Mouse (Mus musculus) heart, postnatal 14 days (tissue): ENCODE data around the gene Bcorl1. TPM values are rescaled to one million over a fixed set of nuclear protein-coding genes. Genes with fewer than 3 reads are reported as not detected.
A peak's percentile ranks its signal among the peaks of the same experiment; 100 is the strongest.

Experiments
- DNase-seq, 2 experiments: peaks; one replicate each; pipeline ENCODE4 v3.0.0; 2021 to 2022
- intact Hi-C: fragments of 180-260 bp; cut with DNase I; formaldehyde crosslinking; loops from one replicate; pipeline ENCODE4 v1.15.1; 2025
- long read RNA-seq, 2 experiments: library from polyadenylated mRNA; stranded (forward); transcript quantifications; one replicate each; pipeline ENCODE4 v2.0.0; 2021
- total RNA-seq, 2 experiments: library from RNA; stranded (reverse); gene quantifications; 2 replicates each; pipeline ENCODE4 v1.2.3; 2021

Gene Bcorl1
- total RNA-seq = 1 to 10 TPM; 8.2 to 8.8 TPM
- long read RNA-seq, experiment 1, partial matches to known transcripts = 2 of 4 reads
- long read RNA-seq, experiment 1, other reads (novel, unspliced or antisense) = 2 of 4 reads
- long read RNA-seq, experiment 2 = 0 reads

- intact Hi-C loops = loop anchor here (2.0 to 5.0 kb wide), 2 partner anchors 26 to 54 kb away; no protein-coding TSS in a partner anchor
- peak; percentile 43 to 54 for DNase-seq
These were observed at the start of gene Bcorl1 for GRCm38 (mm10) chrX:48341141-48341540. TSS of gene Bcorl1 (plus strand) at chrX:48341358.

DNA sequence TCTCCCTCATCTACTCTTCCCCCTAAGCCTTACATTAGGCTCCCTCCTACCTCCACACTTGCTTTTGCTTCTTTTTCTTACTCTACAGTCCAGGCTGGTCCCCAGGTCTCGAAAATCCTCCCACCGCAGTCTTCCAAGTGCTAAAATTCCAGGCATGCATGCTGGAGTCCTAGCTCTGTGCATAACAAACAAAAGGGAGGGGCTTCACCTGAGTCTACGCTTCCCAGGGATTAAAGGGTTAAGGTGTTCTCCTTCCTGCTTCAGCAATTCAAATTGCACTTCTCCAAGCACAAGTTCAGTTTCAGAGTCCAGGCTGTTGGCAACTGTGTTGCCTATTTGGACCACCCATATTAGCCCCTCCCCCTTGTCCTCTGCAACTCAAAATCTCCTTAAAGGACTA, 49.7 kb upstream of the Bcorl1 start:
- DNase-seq = no peak
- intact Hi-C loops = no loop called here

DNA sequence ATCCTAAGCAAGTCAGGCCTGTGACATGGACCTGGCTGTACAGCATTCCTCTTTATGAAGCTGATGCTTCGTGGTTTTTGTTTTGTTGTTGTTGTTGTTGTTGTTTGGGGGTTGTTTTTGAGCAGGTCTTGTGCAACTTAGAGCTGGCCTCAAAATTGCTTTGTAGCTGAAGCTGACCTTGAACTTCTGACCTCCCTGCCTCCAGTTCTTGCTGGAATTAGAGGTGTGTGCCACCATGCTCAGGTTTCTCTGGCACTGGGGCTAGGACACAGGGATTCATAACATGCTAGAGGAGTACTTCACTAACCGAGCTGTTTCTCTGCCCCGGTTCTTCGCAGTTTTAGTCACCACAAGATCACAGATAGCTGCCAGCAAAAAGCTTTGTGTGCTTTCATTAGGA, 35.8 kb upstream of the Bcorl1 start:
- DNase-seq = no peak
- intact Hi-C loops = no loop called here

- peak in 1 of 2 experiments; percentile 10 for DNase-seq
- intact Hi-C loops = no loop called here
These were observed 30.2 kb upstream of the Bcorl1 start for GRCm38 (mm10) chrX:48310706-48311517.

DNA sequence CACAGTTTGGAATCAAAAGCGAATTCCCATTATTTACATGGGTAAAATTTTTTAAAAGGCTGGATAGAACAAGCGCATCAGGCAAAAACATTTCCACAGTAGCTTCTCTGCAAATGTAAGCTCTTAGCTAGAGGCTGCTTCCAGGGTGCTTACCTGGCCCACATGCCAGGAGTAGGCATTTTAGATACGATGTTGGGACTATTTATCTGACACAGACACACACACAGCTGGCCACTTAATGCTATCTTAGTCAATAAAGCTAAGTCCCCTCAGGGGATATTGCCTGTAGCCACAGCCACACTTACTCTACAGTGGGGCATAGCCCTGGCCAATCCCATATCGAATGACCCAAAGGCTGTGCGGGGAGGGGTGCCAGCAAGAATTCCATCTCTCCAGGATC, 29.4 kb upstream of the Bcorl1 start:
- intact Hi-C loops = no loop called here
- no peak for DNase-seq

- DNase-seq = peak; percentile 82 to 83
- intact Hi-C loops = loop anchor here (2.0 kb wide), 1 partner anchor 26 kb away; the partner anchor contains the start of gene Bcorl1
These were observed 26.6 kb upstream of the Bcorl1 start for GRCm38 (mm10) chrX:48314530-48315079.

DNA sequence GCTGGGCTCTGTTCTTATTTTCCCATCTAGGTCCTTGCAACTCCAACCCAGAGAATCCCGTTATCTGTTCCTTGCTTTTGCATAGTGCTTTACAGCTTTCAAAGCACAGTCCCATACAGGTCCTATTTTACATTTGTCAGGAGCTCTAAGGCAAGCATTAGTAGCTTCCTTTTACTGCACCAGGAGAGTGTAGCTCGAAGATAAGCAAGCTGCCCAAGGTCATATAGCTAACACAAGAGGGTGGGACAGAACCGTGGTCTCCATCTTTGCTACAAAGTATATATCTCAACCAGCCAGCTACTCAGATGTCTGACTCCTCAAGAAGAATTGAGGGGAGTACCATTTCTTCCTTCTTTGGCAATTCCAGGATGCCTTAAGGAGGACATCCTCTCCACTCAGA, 23.7 kb upstream of the Bcorl1 start:
- intact Hi-C loops = no loop called here
- no peak for DNase-seq

DNA sequence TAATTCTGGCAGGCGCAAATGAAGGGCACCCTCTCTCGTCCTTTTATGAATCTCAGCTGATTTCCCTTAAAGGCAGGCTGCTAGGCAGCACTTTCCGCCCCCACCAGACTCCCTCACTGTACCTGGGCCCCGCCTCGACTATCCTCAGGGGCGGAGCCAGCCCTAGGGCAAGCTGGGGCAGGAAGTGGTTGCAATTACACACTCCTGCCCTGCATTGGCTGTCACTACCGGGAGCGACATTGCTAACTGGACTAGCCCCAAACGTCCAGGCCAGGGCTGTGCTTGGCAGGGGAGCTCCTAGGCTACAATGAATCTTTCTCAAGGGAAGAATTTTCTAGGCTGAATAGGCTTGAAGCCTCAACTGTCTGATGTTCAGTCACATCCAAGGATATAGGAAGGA, 23.0 kb upstream of the Bcorl1 start:
- no peak for DNase-seq

DNA sequence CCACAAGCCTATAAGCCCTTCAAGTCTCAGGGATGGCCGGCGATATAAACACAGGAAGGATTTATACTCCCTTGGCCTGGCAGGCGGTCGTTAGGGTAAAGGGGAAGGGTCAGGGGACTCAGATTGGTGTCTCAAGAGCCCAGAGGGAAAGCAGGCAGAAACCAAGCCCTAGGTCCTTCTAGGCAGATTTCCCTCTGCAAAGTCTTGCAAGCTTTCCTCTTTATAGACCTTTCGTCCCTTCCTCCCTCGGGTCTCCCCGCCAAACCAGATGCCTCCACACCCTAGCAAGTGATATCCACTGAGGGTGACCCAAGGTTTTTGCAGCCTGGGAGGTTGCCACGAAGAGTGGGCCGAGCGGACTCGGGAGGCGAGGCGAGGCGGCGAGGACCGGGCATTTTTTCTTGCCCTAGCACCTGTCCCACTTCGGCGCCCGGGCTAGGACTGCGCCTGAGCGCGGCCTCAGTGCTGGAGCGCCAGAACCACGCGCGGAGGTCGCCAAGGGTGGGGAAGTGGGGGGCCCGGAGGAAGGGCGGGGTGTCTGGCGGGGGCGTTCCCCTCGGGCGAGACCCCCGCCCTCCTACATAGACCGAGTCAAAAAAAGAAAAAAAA, 613 bp upstream of the Bcorl1 start:
- intact Hi-C loops = loop anchor here (2.0 to 5.0 kb wide), 2 partner anchors 26 to 53 kb away; no protein-coding TSS in a partner anchor
- peak; percentile 6 to 22 for DNase-seq

More for the DNA sequence above, 23.0 kb upstream of the Bcorl1 start:
- intact Hi-C loops = no loop called here

- intact Hi-C loops = loop anchor here (2.0 to 5.0 kb wide), 2 partner anchors 27 to 54 kb away; no protein-coding TSS in a partner anchor
These were observed 533 bp downstream of the Bcorl1 start for GRCm38 (mm10) chrX:48341621-48342161.

GRCm38 (mm10) chrX:48342731-48343130, 1.6 kb downstream of the Bcorl1 start:
- peak; percentile 4 to 7 for DNase-seq
- intact Hi-C loops = loop anchor here (5.0 kb wide), 1 partner anchor 55 kb away; no protein-coding TSS in a partner anchor

More at GRCm38 (mm10) chrX:48341621-48342161, 533 bp downstream of the Bcorl1 start:
- peak; percentile 61 to 71 for DNase-seq

- DNase-seq = peak; percentile 82 to 86
- intact Hi-C loops = loop anchor here (5.0 kb wide), 1 partner anchor 56 kb away; no protein-coding TSS in a partner anchor
These were observed 2.3 kb downstream of the Bcorl1 start for GRCm38 (mm10) chrX:48343461-48343952.

DNA sequence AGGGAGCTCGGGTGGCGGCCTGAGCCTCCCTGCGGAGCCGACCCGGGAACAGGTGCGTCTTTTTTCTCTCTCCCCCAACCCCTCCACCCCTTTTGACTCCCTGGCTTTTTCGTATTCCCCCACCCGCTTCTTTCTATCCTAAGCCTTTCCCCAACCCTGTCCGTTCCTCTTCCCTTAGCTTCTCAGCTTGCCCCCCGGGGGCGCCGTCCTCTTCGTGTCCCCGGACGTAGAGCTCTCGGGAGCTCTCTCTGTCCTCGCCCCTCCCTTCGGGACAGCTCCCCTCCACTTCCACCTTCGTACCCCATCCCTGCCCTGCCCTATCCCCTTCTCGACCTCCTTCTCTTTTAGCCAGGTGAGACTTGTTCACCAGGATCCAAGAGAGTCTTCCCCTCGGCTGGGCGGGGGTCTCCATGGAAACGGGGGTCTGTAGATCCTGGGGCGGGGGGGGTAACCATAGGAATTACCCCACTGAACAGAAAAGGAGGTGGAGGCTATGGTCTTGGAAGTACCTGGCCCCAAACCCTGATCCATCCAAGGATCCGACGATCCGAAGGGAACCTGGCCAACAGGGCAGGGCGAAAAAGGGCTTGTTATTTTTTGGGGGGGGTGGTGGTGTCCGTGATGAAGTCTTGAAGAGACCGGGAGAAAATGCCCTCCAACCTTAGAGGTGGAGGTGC, 2.9 kb downstream of the Bcorl1 start:
- intact Hi-C loops = loop anchor here (5.0 kb wide), 1 partner anchor 57 kb away; no protein-coding TSS in a partner anchor

DNA sequence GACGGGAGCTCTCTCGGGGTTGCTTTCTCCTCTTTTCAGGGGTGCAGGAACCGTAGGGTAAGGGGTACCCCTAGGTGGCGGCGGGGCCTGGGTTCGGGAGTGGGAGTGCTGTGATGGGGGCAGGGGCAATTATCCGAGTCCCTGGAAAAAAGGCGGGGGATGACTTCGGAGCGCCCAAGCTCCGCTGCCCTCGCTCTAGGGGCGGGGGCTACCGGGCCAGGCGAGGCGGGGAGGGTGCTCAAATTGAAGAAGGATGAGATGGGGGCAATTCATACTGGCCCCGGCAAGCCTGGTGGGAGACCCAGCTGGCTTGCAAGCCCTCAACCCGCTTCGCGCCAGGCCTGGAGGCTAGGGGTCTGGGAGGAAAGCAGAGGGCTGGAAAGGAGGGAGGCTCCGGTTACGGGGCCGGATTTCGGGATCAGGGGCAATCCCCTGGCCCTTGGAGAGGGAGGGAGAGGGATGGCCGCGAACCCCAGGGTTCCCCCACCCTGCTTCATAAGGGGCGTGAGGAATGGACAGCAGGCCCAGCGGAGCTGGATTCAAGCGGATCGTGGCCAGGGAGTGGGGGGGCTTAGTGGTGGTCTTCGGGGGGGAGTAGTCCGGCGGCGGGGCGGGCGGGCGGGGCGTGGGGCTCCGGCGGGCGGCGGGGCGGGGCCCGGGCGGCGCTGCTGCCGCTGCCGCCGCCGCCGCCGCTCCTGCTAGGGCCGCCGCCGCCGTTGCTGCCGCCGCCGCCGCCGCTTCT, 3.7 kb downstream of the Bcorl1 start:
- intact Hi-C loops = loop anchor here (5.0 kb wide), 2 partner anchors 58 to 72 kb away; no protein-coding TSS in a partner anchor
- DNase-seq = peak; percentile 18 to 31

More for the DNA sequence above, 2.9 kb downstream of the Bcorl1 start:
- no peak for DNase-seq

GRCm38 (mm10) chrX:48345385-48345932, 4.3 kb downstream of the Bcorl1 start:
- intact Hi-C loops = loop anchor here (5.0 kb wide), 1 partner anchor 72 kb away; no protein-coding TSS in a partner anchor
- DNase-seq = peak in 1 of 2 experiments; percentile 25

- intact Hi-C loops = no loop called here
These were observed 14.2 kb downstream of the Bcorl1 start for GRCm38 (mm10) chrX:48355346-48355745.

DNA sequence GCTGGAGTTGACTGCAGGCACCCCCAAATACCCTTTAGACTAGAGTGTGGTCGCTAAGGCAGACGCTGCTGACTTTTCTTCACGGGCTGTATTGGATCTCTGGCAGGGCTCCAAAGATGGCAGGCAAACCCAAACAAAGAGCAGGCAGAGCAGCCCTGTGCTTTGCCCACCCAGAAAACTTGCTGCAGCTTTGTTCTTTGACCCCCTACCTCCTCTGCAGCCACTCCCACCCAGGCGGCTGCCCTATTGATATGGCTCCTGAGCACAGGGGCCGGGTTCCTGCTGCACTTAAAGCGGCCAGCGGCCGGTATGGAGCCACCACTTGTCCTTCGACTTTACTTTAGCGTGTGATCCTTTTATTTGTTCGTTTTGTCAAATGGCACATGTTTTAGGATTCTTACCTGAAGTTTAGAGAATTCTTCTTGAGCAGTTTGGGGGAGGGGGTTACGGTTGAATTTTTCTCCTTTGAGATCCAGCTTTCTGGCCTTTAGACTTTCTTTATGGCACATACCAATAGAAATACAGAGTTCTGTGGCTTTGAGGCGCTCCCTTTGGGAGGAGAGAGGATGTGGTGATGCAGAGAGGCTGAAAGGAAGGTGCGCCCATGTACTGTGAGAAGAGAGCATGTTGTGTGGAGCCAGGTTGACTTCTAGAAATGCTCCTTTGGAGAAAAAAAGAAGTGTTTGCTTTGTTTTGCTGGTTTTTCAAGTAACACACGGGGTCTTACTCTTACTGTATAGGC, 24.8 kb downstream of the Bcorl1 start:
- intact Hi-C loops = no loop called here
- DNase-seq = no peak

More at GRCm38 (mm10) chrX:48355346-48355745, 14.2 kb downstream of the Bcorl1 start:
- no peak for DNase-seq

- intact Hi-C loops = no loop called here
These were observed 26.7 kb downstream of the Bcorl1 start for GRCm38 (mm10) chrX:48367841-48368240.

More at GRCm38 (mm10) chrX:48367841-48368240, 26.7 kb downstream of the Bcorl1 start:
- no peak for DNase-seq
